Mouse (Mus musculus): ENCODE measurements at regions not wholly inside any gene's neighbourhood (a gene's known extent, or its start where the extent isn't known, plus 50 kb on each side); places are given as distances from the start of the nearest gene placed in this dataset.

- no peak for DNase-seq
These were observed 99.8 kb downstream of the Olfm4 start for GRCm38 (mm10) chr14:80083724-80084123.

- no peak for DNase-seq
These were observed 113.4 kb downstream of the Olfm4 start for GRCm38 (mm10) chr14:80097238-80097637.

GRCm38 (mm10) chr14:80113115-80113687 is 129.3 kb downstream of the Olfm4 start:
- DNase-seq: no peak

DNA sequence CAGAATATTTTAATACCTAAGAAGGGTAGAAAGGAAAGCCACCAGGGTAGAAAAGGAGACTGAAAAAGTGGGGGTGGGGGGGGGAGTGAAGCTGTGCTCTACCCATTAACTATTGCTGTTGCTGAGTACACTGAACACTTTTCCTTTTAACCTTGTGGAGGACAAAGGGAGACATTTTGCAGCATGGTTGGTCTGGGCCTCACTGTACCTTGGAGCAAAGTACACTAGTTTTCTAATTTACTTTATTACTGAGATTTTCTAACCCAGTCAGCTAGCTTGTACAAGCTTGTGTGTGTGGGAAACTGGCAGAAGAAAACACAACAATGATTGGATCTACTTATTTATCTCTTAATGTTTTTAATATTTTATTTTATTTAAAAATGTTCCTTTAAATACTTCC is 130.4 kb downstream of the Olfm4 start:
- DNase-seq: no peak

GRCm38 (mm10) chr14:80125156-80125555 is 141.3 kb downstream of the Olfm4 start:
- DNase-seq: no peak

DNA sequence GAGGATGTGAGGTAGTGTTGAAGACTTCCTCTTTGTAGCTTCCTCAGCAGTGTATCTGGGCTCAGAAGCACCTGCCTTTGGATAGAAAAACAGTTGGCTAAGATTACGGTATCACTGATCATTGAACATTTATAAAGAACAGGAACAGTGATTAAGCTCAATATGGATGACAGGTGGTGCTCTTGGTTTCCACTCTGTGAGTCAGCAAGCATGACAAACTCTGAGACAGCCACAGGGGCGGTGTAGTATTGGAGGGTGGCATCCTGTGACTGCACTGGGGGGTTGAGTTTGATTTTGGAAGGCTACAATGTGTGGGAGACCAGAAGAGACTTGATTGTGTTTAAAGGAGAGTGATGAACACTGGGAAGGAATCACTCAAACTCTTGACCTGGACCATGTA is 144.3 kb downstream of the Olfm4 start:
- DNase-seq: no peak

DNA sequence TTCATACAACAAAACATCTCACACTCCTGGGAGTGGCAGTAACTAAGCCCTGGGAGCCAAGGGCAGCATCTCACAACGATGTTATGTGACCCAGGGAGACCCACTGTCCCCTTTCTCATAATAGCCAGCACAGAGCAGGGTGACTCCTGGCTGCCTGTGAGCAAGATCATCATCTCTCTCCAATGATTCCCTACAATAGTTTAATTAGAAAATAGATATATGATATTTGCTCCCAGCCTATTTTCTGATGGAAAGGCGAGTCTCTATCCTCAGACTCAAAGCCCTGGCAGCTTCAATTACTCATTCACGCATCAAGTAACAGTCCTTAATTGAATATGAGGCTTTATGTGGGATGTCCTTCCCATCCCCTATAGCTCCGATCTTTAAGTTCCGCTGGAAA is 153.7 kb downstream of the Olfm4 start:
- no peak for DNase-seq

GRCm38 (mm10) chr14:80138991-80139791 is 155.3 kb downstream of the Olfm4 start:
- DNase-seq: no peak

DNA sequence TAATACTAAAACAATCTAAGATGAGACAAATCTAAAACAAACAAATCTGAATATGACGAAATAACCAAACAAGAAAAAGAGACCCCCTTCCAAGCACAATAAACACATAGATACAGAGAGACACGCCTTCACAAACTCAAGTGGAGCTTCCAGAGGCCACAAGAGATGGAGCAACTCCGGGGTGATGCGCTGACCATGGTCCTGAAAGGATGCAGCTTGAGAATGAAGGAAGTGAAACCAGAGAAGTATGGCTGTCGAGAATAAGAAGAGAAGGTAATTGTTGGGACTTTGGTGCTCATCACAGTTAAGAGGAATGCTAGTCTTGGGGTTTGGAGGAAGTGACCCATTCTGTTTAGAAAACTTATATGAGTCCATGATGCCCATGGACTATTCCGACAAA is 173.1 kb downstream of the Olfm4 start:
- DNase-seq: peak; percentile 10

DNA sequence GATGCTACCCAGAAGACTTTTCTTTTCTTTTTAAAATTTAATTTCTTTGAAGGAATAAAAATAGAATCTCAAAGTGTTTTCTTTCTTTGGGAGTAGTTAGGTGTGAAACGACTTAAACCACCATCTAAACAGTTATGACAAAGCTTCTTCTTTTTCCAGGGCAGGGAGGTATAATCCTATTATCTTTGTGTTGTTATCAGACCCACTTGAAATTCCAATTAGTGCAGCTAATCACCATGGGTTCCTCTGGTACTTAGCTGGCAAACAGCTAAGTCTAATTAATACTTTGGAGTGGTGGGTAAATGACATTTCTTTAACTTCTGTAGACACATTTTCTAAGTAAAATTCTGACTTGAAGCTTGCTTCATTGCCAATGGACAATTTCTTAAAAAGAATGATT is 185.3 kb downstream of the Olfm4 start:
- no peak for DNase-seq

DNA sequence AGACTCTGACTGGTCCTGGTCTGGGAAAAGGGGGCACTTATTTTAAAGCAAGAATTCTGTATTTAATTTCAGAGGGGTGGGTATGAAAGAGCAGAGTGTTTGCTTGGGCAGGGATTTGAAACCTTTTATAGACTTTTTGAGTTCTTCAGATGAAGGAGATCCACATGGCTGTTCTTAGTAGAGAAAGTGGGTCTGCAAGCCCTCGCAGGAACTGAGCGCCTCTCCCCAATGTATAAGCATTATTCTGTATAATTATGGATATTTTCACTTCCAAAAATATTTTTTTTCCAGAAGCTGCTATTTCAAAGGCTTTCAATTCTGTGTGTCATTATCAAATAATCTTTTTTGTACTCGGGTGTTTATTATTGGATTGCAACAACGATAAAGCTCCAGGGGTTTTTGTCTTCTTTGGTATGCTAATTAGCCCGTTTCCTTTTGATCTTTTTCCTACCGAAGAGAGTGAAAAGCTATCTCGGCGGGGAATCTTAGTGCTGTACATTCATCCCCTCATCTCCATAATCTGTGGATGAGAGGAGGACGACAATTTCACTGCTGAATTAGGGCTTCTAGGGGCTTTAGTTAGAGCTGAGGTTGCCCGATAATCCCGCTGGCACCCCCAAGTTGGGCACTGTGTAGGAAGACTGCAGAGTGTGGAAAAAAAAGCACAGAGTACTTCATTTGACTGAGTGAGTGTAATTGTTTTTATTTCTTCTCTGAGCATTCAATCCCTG is 186.7 kb downstream of the Olfm4 start:
- no peak for DNase-seq

DNA sequence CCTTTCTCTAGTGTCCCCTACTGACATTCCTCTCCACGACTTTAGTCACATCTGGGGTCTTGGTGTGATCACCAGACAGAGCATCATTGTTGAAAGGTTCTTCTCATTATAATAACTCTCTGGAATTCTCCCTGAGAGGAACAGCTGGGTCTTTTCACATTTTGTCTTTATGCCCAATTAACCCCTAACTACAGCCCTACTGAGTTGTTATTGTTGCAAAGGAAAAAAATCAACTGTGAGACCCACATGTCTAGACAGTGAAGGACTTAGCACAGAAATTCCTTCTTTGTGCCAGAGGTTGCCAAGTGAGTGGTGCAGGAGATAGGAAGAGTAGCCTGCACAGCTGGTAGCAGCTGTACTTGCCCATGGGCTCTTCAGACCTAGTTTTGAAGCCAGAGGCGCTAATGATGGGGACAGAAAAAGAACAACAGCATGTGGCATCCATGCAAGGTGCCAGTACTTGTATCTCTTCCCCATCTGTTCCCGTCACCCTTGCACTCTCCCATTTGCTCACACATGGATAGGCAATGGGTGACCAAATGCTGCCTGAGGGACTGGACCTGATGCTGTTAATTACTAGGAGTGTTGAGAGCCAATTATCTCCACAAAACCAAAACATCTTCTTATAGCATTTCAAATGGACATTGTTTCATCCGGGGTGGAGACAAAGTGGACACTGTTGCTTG is 189.1 kb downstream of the Olfm4 start:
- no peak for DNase-seq

GRCm38 (mm10) chr14:80176464-80176863 is 192.6 kb downstream of the Olfm4 start:
- no peak for DNase-seq

- DNase-seq: peak; percentile 19
These were observed 211.2 kb downstream of the Olfm4 start for GRCm38 (mm10) chr14:80195041-80195440.

GRCm38 (mm10) chr14:80212916-80213315 is 229.0 kb downstream of the Olfm4 start:
- no peak for DNase-seq

- DNase-seq: no peak
These were observed 229.8 kb downstream of the Olfm4 start for GRCm38 (mm10) chr14:80213666-80214065.

GRCm38 (mm10) chr14:80215960-80216552 is 232.2 kb downstream of the Olfm4 start:
- peak; percentile 72 for DNase-seq

DNA sequence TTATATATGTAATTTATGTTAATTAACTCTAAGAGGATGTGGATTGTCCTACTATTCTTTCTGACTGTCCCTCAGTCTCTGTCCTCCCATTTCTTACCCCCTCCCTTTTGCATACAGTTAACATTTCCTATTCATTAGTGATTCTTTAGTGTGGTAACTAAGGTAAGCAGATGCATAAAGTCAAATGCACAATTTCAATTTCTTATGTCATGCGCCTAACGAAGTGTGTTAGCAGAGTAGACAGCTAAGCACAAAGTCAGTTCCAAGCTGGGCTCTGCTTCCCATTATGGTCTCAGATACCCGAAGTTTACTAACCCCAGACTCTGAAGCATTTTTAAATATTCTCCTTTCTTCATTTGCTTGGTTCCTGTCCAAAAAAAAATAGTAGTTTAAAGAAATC is 248.2 kb downstream of the Olfm4 start:
- DNase-seq: no peak

- no peak for DNase-seq
These were observed 249.1 kb downstream of the Olfm4 start for GRCm38 (mm10) chr14:80232976-80233375.

GRCm38 (mm10) chr14:80237136-80237535 is 253.3 kb downstream of the Olfm4 start:
- no peak for DNase-seq

DNA sequence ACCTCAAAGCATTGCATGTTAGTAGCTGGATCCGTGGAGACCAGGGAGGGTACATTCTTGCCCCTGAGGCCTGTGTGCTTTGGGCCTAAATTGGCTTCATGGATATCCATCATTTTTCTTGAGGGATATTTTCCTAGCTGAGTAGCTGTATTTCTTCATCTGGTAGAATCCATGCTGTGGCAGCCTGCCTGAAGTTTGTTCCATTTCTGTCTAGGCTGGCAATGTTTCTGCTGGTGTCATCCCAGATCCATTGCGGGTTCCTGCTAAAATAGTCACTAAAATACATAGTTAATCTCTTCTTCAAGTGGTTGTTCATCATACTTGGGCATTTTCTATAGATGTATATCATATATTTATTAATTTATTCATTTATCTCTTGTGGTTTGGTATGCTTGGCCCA is 253.7 kb downstream of the Olfm4 start:
- no peak for DNase-seq

DNA sequence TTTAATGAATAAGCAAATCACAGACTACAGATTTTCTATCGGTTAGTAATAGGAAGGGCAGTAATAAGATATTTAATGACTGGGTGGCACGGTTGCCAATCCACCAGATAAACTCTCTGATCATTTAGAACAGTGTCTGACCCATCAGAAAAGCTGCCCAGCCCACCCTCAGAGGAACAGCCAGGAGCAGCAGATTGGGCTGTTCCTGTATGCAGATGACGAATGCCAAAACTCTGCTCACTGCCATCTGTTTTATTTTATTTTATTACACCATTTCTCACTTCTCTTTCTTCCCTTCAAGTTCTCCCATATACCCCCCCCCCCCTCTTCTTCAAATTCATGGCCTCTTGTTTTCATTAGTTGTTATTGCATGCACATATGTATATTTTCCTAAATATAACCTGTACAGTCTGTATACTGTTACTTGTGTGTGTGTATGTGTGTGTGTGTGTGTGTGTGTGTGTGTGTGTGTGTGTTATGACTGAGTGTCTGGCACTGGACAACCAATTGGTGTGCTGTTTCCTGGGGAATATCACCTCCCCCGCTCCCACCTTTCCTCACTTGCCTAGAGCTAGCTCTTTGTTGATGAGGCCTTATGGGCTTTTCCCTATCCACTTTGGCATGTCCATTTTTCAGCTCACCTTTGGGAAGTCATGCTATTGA is 260.9 kb downstream of the Olfm4 start:
- DNase-seq: no peak

All from kidney, adult 18-20 months (tissue).